Comparison of ENCODE assay signal across 19 mouse cellular contexts in the genomic region with DNA sequence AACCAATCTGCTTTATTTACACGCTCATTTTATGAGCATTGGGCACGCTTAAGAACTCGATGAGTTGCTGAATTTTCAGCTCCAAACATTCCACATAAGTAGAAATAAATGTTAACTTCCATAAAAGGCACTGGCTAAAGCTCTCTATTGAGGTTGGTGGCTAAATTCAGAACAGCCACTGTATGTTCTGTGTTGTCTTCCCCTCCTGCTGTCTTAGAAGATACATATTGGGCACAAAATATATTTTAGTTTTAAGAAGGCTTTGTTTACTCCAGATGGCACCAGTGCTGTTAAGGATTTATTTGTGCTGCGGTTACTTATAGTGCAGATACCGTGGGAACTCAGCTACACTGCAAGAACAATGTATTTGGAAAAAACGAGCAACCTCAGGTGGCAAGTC. TPM values are rescaled to one million over a fixed set of nuclear protein-coding genes. Genes with fewer than 3 reads are reported as not detected.
DNase-seq lines count a peak whose midpoint lies in the region; ATAC-seq and TF ChIP-seq lines count a peak whose summit lies in the region.
"Had no signal": no experiment of that assay in that cellular context is flagged by ENCODE, and none has a peak within 500 bp of the region (broad histone marks: within the 10 kb centered on the region; RNA-seq: fewer than 3 reads in every experiment).

No protein-coding gene starts in this region.

- DNase-seq in frontal cortex, postnatal 14 days (ENCODE audit: low spot score in 2 of 2) = no peak
- peak; percentile 11 for DNase-seq in right cerebral cortex, adult 18-20 months
- DNase-seq in right cerebral cortex, postnatal 14 days = no peak
- DNase-seq in forebrain, postnatal 0 days = no peak
- DNase-seq: adrenal gland, adult 2 months; adrenal gland, postnatal 10 days; adrenal gland, postnatal 25 days; cerebellum, adult 11-12 months; cerebellum, adult 2 months; cerebellum, adult 9-10 months; cerebellum, postnatal 10 days; cerebellum, postnatal 36 days; embryo, embryonic 11 days had no signal

- no peak for TF ChIP-seq CTCF in forebrain, postnatal 0 days (IDR thresholded peaks at IDR 0.05; ENCODE audit: low read depth)

- H3K4me3 ChIP-seq in embryonic facial prominence, embryonic 15.5 days (replicated peaks) = no peak overlapping the region
- no peak overlapping the region for H3K4me3 ChIP-seq in forebrain, embryonic 15.5 days
- no peak overlapping the region for H3K4me3 ChIP-seq in forebrain, postnatal 0 days (ENCODE audit: low read depth, low read length)
- H3K4me3 ChIP-seq: embryonic facial prominence, embryonic 12.5 days; forebrain, embryonic 13.5 days had no signal

- H3K36me3 ChIP-seq in embryonic facial prominence, embryonic 15.5 days = no peaks in the 10 kb centered on the region
- no peaks in the 10 kb centered on the region for H3K36me3 ChIP-seq in forebrain, embryonic 15.5 days
- no peaks in the 10 kb centered on the region for H3K36me3 ChIP-seq in forebrain, postnatal 0 days (ENCODE audit: insufficient read depth)
- H3K36me3 ChIP-seq: embryonic facial prominence, embryonic 12.5 days had no signal

- no peaks in the 10 kb centered on the region for H3K27me3 ChIP-seq in embryonic facial prominence, embryonic 15.5 days
- H3K27me3 ChIP-seq in forebrain, embryonic 15.5 days = no peaks in the 10 kb centered on the region
- no peaks in the 10 kb centered on the region for H3K27me3 ChIP-seq in forebrain, postnatal 0 days (ENCODE audit: insufficient read depth, low read length)
- H3K27me3 ChIP-seq: embryonic facial prominence, embryonic 12.5 days; forebrain, embryonic 13.5 days had no signal

- peak; percentile 62 for ATAC-seq in frontal cortex, adult (ENCODE audit: low TSS enrichment)
- no peak for ATAC-seq in embryonic facial prominence, embryonic 15.5 days (ENCODE audit: insufficient number of reproducible peaks, low FRiP score, low TSS enrichment, low read depth)
- no peak for ATAC-seq in forebrain, embryonic 15.5 days (replicated peaks)
- no peak for ATAC-seq in forebrain, postnatal 0 days
- ATAC-seq: forebrain, embryonic 13.5 days; forebrain, embryonic 16.5 days had no signal

- 58% methylated on average over 6 of the region's 6 CpGs for WGBS in embryonic facial prominence, embryonic 15.5 days
- WGBS in forebrain, embryonic 15.5 days = 88% methylated on average over 6 of the region's 6 CpGs
- WGBS in forebrain, postnatal 0 days = 84% methylated on average over 6 of the region's 6 CpGs

- H3K27ac ChIP-seq in embryonic facial prominence, embryonic 15.5 days (replicated peaks) = peak overlapping the region; percentile 48; the same call in 1 of the 2 replicates
- no peak overlapping the region for H3K27ac ChIP-seq in forebrain, embryonic 15.5 days (replicated peaks)
- H3K27ac ChIP-seq in forebrain, postnatal 0 days (ENCODE audit: low read depth, low read length) = no peak overlapping the region
- H3K27ac ChIP-seq: embryonic facial prominence, embryonic 12.5 days; forebrain, embryonic 13.5 days had no signal

- 0 out of 2 replicates have a peak, but pooled peaks cover 3% of the 10 kb centered on the region for H3K4me1 ChIP-seq in embryonic facial prominence, embryonic 15.5 days
- H3K4me1 ChIP-seq in forebrain, embryonic 15.5 days = no peaks in the 10 kb centered on the region
- H3K4me1 ChIP-seq in forebrain, postnatal 0 days (ENCODE audit: insufficient read depth) = no peaks in the 10 kb centered on the region
- H3K4me1 ChIP-seq: embryonic facial prominence, embryonic 12.5 days had no signal

- no peaks in the 10 kb centered on the region for H3K9me3 ChIP-seq in embryonic facial prominence, embryonic 15.5 days (replicated peaks)
- no peaks in the 10 kb centered on the region for H3K9me3 ChIP-seq in forebrain, embryonic 15.5 days
- no peaks in the 10 kb centered on the region for H3K9me3 ChIP-seq in forebrain, postnatal 0 days (ENCODE audit: low read length)
- H3K9me3 ChIP-seq: embryonic facial prominence, embryonic 12.5 days; forebrain, embryonic 13.5 days had no signal

- H3K4me2 ChIP-seq in embryonic facial prominence, embryonic 15.5 days (replicated peaks) = no peak overlapping the region
- H3K4me2 ChIP-seq in forebrain, embryonic 15.5 days (replicated peaks) = no peak overlapping the region
- H3K4me2 ChIP-seq in forebrain, postnatal 0 days (ENCODE audit: low read depth) = no peak overlapping the region
- H3K4me2 ChIP-seq: embryonic facial prominence, embryonic 12.5 days; forebrain, embryonic 13.5 days had no signal

- H3K9ac ChIP-seq in embryonic facial prominence, embryonic 15.5 days = no peak overlapping the region
- H3K9ac ChIP-seq in forebrain, embryonic 15.5 days (replicated peaks) = no peak overlapping the region
- H3K9ac ChIP-seq in forebrain, postnatal 0 days = no peak overlapping the region
- H3K9ac ChIP-seq: embryonic facial prominence, embryonic 12.5 days; forebrain, embryonic 13.5 days had no signal

RNA-seq across cellular contexts. Expression of gene Inpp4b, which starts 15.8 kb away (rescaled TPM):
- polyA plus RNA-seq in embryonic facial prominence, embryonic 15.5 days (2015; fragmentation: Nextera tagmentation; extraction: Ambion mirVana) = 19.6 and 22.4 TPM in 2 replicates
- 4.7 and 5.0 TPM in 2 replicates for polyA plus RNA-seq in forebrain, embryonic 15.5 days (2015; fragmentation: Nextera tagmentation; extraction: Ambion mirVana)
- total RNA-seq in forebrain, postnatal 0 days (2014; rRNA removed) = 8.1 and 10.6 TPM in 2 replicates
- polyA plus RNA-seq in forebrain, postnatal 0 days (2015; fragmentation: Nextera tagmentation; extraction: Ambion mirVana) = 4.0 and 6.7 TPM in 2 replicates
